Mouse (Mus musculus) heart, postnatal 0 days (tissue): Measurements from ENCODE around the gene Ccdc146. TPM values are rescaled to one million over a fixed set of nuclear protein-coding genes. Genes with fewer than 3 reads are reported as not detected.

ENCODE experiments used
- ATAC-seq: fragments of 200-750 bp; cut with Nextera tagmentation; 2 replicates; pipeline ENCODE4 v1.8.0; 2017; ENCODE audit warnings: low read depth, moderate number of reproducible peaks, moderate library complexity; ENCODE audit not compliant: insufficient read depth
- DNase-seq: peaks from one replicate; pipeline ENCODE4 v3.0.0-alpha.2; 2016; ENCODE audit warnings: low spot score
- H3K27ac ChIP-seq: fragments of 300-500 bp; sonication (generic); 2 replicates; pipeline ENCODE4 v1.5.1; 2014; ENCODE audit warnings: low read depth, mild to moderate bottlenecking
- H3K27me3 ChIP-seq: fragments of 300-500 bp; sonication (generic); 2 replicates; pipeline ENCODE4 v1.6.1; 2014; ENCODE audit warnings: low read length, mixed read lengths; ENCODE audit not compliant: control insufficient read depth, insufficient read depth
- H3K36me3 ChIP-seq: fragments of 300-500 bp; sonication (generic); replicated peaks from 2 replicates; pipeline ENCODE4 v1.6.1; 2014; ENCODE audit warnings: low read length, mixed read lengths; ENCODE audit not compliant: control insufficient read depth, insufficient read depth
- H3K4me1 ChIP-seq: fragments of 300-500 bp; sonication (generic); 2 replicates; pipeline ENCODE4 v1.6.1; 2014; ENCODE audit warnings: antibody characterized with exemption; ENCODE audit not compliant: control insufficient read depth, insufficient read depth
- H3K4me2 ChIP-seq: fragments of 300-500 bp; sonication (generic); 2 replicates; pipeline ENCODE4 v1.6.1; 2014; ENCODE audit warnings: low read depth, mild to moderate bottlenecking, low read length, moderate library complexity
- H3K4me3 ChIP-seq: fragments of 300-500 bp; sonication (generic); 2 replicates; pipeline ENCODE4 v1.5.1; 2014; ENCODE audit warnings: low read depth, low read length
- H3K9ac ChIP-seq: fragments of 300-500 bp; sonication (generic); replicated peaks from 2 replicates; pipeline ENCODE4 v1.6.1; 2014; ENCODE audit warnings: low read depth, low read length, mixed read lengths
- H3K9me3 ChIP-seq: fragments of 300-500 bp; sonication (generic); replicated peaks from 2 replicates; pipeline ENCODE4 v1.6.1; 2016; ENCODE audit warnings: low read length; ENCODE audit not compliant: control insufficient read depth
- CTCF ChIP-seq: IDR thresholded peaks from 2 replicates; pipeline ENCODE4 v1.5.1; 2016; ENCODE audit warnings: antibody characterized with exemption, control low read depth, low read depth
- EP300 ChIP-seq: IDR thresholded peaks from 2 replicates; pipeline ENCODE4 v1.6.1; 2016; ENCODE audit warnings: antibody characterized with exemption, low read depth
- WGBS: fragments of 180-500 bp; shearing (Covaris S2); extraction: QIAGEN DNeasy Blood & Tissue Kit; methylation state at CpG from one replicate; pipeline ENCODE4 v1.1.7; 2014; 5-methylcytosine and 5-hydroxymethylcytosine counted together
- polyA plus RNA-seq: library from polyadenylated mRNA; unstranded; fragments of >200 nt; fragmentation: Nextera tagmentation; extraction: Ambion mirVana; gene quantifications from 2 replicates; pipeline ENCODE4 v1.2.1, GENCODE M21; 2015
- total RNA-seq: library from RNA; depleted of rRNA; stranded (reverse); fragments of >200 nt; gene quantifications from 2 replicates; pipeline ENCODE4 v1.2.3, GENCODE M21; 2014; ENCODE audit warnings: low replicate concordance

Gene Ccdc146
- total and polyA plus RNA-seq, 2 experiments from 2014 or later = 0.08 to 4.1 TPM

DNA sequence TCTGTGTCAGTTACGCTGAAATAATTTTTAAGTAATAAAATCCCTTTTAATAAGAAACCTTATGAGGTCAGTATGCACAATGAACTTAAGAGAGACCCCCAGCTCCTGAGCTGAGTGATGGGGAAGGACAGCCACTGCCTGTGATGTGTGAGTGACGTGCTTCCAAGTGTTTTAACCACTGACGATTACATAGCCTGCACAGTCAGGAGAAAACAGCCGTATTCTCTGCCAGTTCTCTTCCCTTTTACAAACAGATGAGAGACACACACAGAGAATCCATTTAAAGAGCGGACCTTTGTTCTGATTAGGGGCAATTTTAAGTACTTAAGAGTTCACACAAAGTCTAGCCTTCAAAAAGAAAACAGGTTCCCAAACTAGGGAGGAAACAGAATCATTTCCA lies 52.6 kb downstream of the Ccdc146 start:
- 41% methylated on average over 5 of the region's 5 CpGs for WGBS

DNA sequence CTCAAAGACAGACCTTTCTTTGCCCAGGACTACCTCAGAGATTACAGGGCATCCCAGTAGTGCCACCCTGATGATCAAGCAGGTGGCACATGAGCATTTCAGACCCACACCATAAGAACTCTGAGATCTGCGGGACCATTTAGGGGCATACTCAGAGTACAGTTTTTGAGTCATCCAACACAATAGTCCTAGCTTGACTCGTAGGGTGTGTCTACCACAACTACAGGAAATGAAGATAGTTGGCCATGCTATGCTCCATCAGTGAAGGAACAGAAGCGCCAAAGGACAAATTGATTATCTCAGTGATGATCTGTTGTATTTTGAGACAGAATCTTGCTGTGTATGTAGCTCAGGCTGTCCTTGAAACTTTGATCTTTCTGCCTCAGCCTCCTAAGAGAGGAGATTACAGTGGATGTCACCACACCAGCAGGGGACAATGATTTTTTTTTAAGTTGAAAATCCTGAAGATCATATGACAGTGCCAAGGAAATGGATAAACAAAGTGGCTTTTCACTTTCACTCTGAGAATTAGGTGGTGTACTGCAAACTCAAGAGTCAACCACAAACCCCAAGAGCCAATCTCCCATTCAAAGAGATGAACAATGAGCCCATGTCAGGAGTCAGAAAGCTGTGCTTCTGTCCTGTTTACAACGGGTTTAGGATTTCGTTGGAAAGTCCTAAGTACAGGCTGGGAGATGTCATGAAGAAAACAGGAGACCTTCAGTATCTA lies 54.1 kb downstream of the Ccdc146 start:
- DNase-seq (no peak), ATAC-seq (no peak)
- Histone ChIP-seq H3K4me3 (no peak overlapping the region), H3K9me3 (no peaks in the 10 kb centered on the region), H3K27ac (no peak overlapping the region), H3K36me3 (no peaks in the 10 kb centered on the region), H3K4me2 (no peak overlapping the region), H3K4me1 (peaks cover 10% of the 10 kb centered on the region; the same call in 1 of the 2 replicates), H3K27me3 (no peaks in the 10 kb centered on the region), H3K9ac (no peak overlapping the region)
- WGBS = 91% methylated on average over 5 of the region's 5 CpGs
- TF ChIP-seq CTCF (no peak), EP300 (no peak)

More for the DNA sequence above, 52.6 kb downstream of the Ccdc146 start:
- peaks cover 10% of the 10 kb centered on the region; the same call in 1 of the 2 replicates for H3K4me1 ChIP-seq
- no peaks in the 10 kb centered on the region for H3K27me3 ChIP-seq
- ATAC-seq (no peak), DNase-seq (no peak)
- no peak for TF ChIP-seq CTCF
- no peak for TF ChIP-seq EP300
- no peaks in the 10 kb centered on the region for H3K36me3 ChIP-seq
- no peak overlapping the region; the same call in 1 of the 2 replicates for H3K9ac ChIP-seq
- H3K9me3 ChIP-seq = no peaks in the 10 kb centered on the region
- H3K27ac ChIP-seq = peak overlapping the region; percentile 88
- peak overlapping the region; percentile 75 for H3K4me3 ChIP-seq
- peak overlapping the region; percentile 92 for H3K4me2 ChIP-seq

DNA sequence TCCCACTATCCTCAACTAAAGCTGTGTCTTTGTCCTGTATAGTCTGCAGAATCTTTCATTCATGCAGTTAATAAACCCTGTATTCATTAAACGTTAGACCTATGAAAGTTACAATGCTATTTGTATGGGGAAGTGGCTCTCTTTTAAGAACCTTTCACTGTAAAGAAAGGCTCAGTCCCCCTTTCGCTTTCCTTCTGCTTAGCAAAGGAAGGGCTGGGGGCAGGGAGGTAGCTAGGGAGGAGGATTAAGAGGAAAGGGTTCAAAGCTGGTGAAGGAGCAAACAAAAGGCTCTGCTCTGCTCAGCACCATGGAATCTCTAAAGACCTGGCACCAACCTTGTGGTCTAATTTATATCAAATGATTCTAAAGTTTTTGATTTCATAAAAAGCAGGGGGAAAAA lies 57.0 kb downstream of the Ccdc146 start:
- Histone ChIP-seq H3K27me3 (no peaks in the 10 kb centered on the region), H3K4me3 (no peak overlapping the region), H3K4me1 (peaks cover 10% of the 10 kb centered on the region; the same call in 1 of the 2 replicates), H3K36me3 (no peaks in the 10 kb centered on the region), H3K27ac (no peak overlapping the region), H3K9ac (no peak overlapping the region), H3K9me3 (no peaks in the 10 kb centered on the region), H3K4me2 (no peak overlapping the region)
- no peak for ATAC-seq
- TF ChIP-seq CTCF (no peak), EP300 (no peak)
- DNase-seq = no peak
- 58% methylated on average over 2 of the region's 2 CpGs for WGBS

- Histone ChIP-seq H3K4me1 (0 out of 2 replicates have a peak, but pooled peaks cover 1% of the 10 kb centered on the region), H3K36me3 (no peaks in the 10 kb centered on the region), H3K9me3 (no peaks in the 10 kb centered on the region), H3K4me2 (no peak overlapping the region), H3K27ac (no peak overlapping the region), H3K9ac (no peak overlapping the region), H3K4me3 (no peak overlapping the region), H3K27me3 (no peaks in the 10 kb centered on the region)
- TF ChIP-seq EP300 (no peak), CTCF (no peak)
- DNase-seq = no peak
- 66% methylated on average over 4 of the region's 4 CpGs for WGBS
- ATAC-seq = no peak
Measured at GRCm38 (mm10) chr5:21366338-21367053, 58.0 kb downstream of the Ccdc146 start.

DNA sequence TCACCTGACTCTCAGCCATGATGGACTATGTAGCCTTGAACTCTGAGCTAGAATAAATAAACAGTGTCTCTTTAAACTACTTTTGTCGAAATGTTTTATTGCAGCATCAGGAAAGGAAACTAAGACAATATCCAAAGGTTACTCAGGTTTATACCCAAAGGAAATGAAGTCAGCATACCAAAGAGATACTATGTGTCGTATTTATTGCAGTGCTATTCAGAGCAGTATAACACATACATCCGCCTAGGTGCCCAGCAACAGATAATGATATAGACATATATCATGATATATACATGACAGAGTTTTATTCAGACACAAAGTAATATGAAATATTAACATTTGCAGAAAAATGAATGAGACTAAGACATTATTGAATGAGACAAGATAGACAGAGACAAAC lies 61.1 kb downstream of the Ccdc146 start:
- DNase-seq = no peak
- H3K4me2 ChIP-seq = no peak overlapping the region
- no peak for ATAC-seq
- no peak overlapping the region for H3K9ac ChIP-seq
- H3K27ac ChIP-seq = no peak overlapping the region
- H3K36me3 ChIP-seq = no peaks in the 10 kb centered on the region
- H3K9me3 ChIP-seq = no peaks in the 10 kb centered on the region
- H3K4me1 ChIP-seq = no peaks in the 10 kb centered on the region
- H3K27me3 ChIP-seq = no peaks in the 10 kb centered on the region
- WGBS = 63% methylated on average over 3 of the region's 3 CpGs
- no peak overlapping the region for H3K4me3 ChIP-seq
- no peak for TF ChIP-seq EP300
- TF ChIP-seq CTCF = no peak
